Mouse (Mus musculus) hindbrain, embryonic 12.5 days (tissue): ENCODE measurements at regions not wholly inside any gene's neighbourhood (a gene's known extent, or its start where the extent isn't known, plus 50 kb on each side); places are given as distances from the start of the nearest gene placed in this dataset.

ENCODE experiments used
- ATAC-seq: fragments of 200-750 bp; cut with Nextera tagmentation; 2 replicates; pipeline ENCODE4 v1.8.0; 2017; ENCODE audit warnings: moderate TSS enrichment; ENCODE audit not compliant: low FRiP score
- H3K27ac ChIP-seq: fragments of 300-500 bp; sonication (generic); 2 replicates; pipeline ENCODE4 v1.5.1; 2016; ENCODE audit warnings: mild to moderate bottlenecking
- H3K27me3 ChIP-seq: fragments of 300-500 bp; sonication (generic); 2 replicates; pipeline ENCODE4 v1.6.1; 2016; ENCODE audit warnings: mild to moderate bottlenecking
- H3K36me3 ChIP-seq: fragments of 300-500 bp; sonication (generic); 2 replicates; pipeline ENCODE4 v1.6.1; 2016; ENCODE audit warnings: mild to moderate bottlenecking
- H3K4me1 ChIP-seq: fragments of 300-500 bp; sonication (generic); 2 replicates; pipeline ENCODE4 v1.6.1; 2016
- H3K4me2 ChIP-seq: fragments of 300-500 bp; sonication (generic); replicated peaks from 2 replicates; pipeline ENCODE4 v1.6.1; 2016; ENCODE audit warnings: mild to moderate bottlenecking
- H3K4me3 ChIP-seq: fragments of 300-500 bp; sonication (generic); 2 replicates; pipeline ENCODE4 v1.5.1; 2016; ENCODE audit warnings: mild to moderate bottlenecking
- H3K9ac ChIP-seq: fragments of 300-500 bp; sonication (generic); 2 replicates; pipeline ENCODE4 v1.6.1; 2016; ENCODE audit warnings: mild to moderate bottlenecking, moderate library complexity
- H3K9me3 ChIP-seq: fragments of 300-500 bp; sonication (generic); replicated peaks from 2 replicates; pipeline ENCODE4 v1.6.1; 2016; ENCODE audit warnings: mild to moderate bottlenecking
- WGBS: fragments of 180-500 bp; shearing (Covaris S2); methylation state at CpG from one replicate; pipeline ENCODE4 v1.1.7; 2016; 5-methylcytosine and 5-hydroxymethylcytosine counted together

GRCm38 (mm10) chr11:56716953-56717352 lies 294.2 kb upstream of the Gria1 start:
- no peaks in the 10 kb centered on the region for H3K36me3 ChIP-seq
- ATAC-seq, result no peak
- H3K4me2 ChIP-seq, result no peak overlapping the region
- no peaks in the 10 kb centered on the region for H3K4me1 ChIP-seq
- H3K27me3 ChIP-seq, result no peaks in the 10 kb centered on the region
- WGBS, result 94% methylated on average over 2 of the region's 2 CpGs
- H3K9ac ChIP-seq, result no peak overlapping the region
- H3K4me3 ChIP-seq, result no peak overlapping the region
- no peaks in the 10 kb centered on the region for H3K9me3 ChIP-seq
- no peak overlapping the region for H3K27ac ChIP-seq

GRCm38 (mm10) chr11:56725141-56725540 lies 286.0 kb upstream of the Gria1 start:
- Histone ChIP-seq H3K27me3 (no peaks in the 10 kb centered on the region), H3K9ac (no peak overlapping the region), H3K36me3 (no peaks in the 10 kb centered on the region), H3K4me3 (no peak overlapping the region), H3K9me3 (no peaks in the 10 kb centered on the region), H3K27ac (no peak overlapping the region), H3K4me1 (no peaks in the 10 kb centered on the region), H3K4me2 (no peak overlapping the region)
- no peak for ATAC-seq
- 52% methylated on average over 3 of the region's 3 CpGs for WGBS

GRCm38 (mm10) chr11:56726161-56726560 lies 285.0 kb upstream of the Gria1 start:
- Histone ChIP-seq H3K4me1 (no peaks in the 10 kb centered on the region), H3K4me2 (no peak overlapping the region), H3K9me3 (no peaks in the 10 kb centered on the region), H3K4me3 (no peak overlapping the region), H3K9ac (no peak overlapping the region), H3K27ac (no peak overlapping the region), H3K27me3 (no peaks in the 10 kb centered on the region), H3K36me3 (no peaks in the 10 kb centered on the region)
- ATAC-seq, result no peak

GRCm38 (mm10) chr11:56727556-56727955 lies 283.6 kb upstream of the Gria1 start:
- 65% methylated on average over 4 of the region's 4 CpGs for WGBS
- Histone ChIP-seq H3K36me3 (no peaks in the 10 kb centered on the region), H3K9me3 (no peaks in the 10 kb centered on the region), H3K4me3 (no peak overlapping the region), H3K27me3 (no peaks in the 10 kb centered on the region), H3K4me1 (no peaks in the 10 kb centered on the region), H3K4me2 (no peak overlapping the region), H3K9ac (no peak overlapping the region), H3K27ac (no peak overlapping the region)
- ATAC-seq, result no peak

- H3K4me1 ChIP-seq, result no peaks in the 10 kb centered on the region
- H3K9me3 ChIP-seq, result no peaks in the 10 kb centered on the region
- no peak for ATAC-seq
- no peak overlapping the region for H3K4me3 ChIP-seq
- 69% methylated on average over 6 of the region's 6 CpGs for WGBS
- H3K9ac ChIP-seq, result no peak overlapping the region
- no peak overlapping the region for H3K4me2 ChIP-seq
- H3K27ac ChIP-seq, result no peak overlapping the region
- no peaks in the 10 kb centered on the region for H3K27me3 ChIP-seq
- H3K36me3 ChIP-seq, result no peaks in the 10 kb centered on the region
Measured at GRCm38 (mm10) chr11:56728204-56729002, 282.8 kb upstream of the Gria1 start.

GRCm38 (mm10) chr11:56741857-56742256 lies 269.3 kb upstream of the Gria1 start:
- 42% methylated on average over 2 of the region's 2 CpGs for WGBS
- H3K9me3 ChIP-seq, result no peaks in the 10 kb centered on the region
- no peak for ATAC-seq

GRCm38 (mm10) chr11:56750032-56750431 lies 261.2 kb upstream of the Gria1 start:
- Histone ChIP-seq H3K36me3 (no peaks in the 10 kb centered on the region), H3K4me3 (no peak overlapping the region), H3K9ac (no peak overlapping the region), H3K27ac (no peak overlapping the region), H3K27me3 (no peaks in the 10 kb centered on the region), H3K4me2 (no peak overlapping the region), H3K4me1 (peaks cover 7% of the 10 kb centered on the region), H3K9me3 (no peaks in the 10 kb centered on the region)
- WGBS, result 22% methylated on average over 5 of the region's 5 CpGs
- no peak for ATAC-seq

More at GRCm38 (mm10) chr11:56741857-56742256, 269.3 kb upstream of the Gria1 start:
- H3K36me3 ChIP-seq, result no peaks in the 10 kb centered on the region
- no peaks in the 10 kb centered on the region for H3K4me1 ChIP-seq
- H3K27me3 ChIP-seq, result no peaks in the 10 kb centered on the region
- no peak overlapping the region for H3K9ac ChIP-seq
- H3K27ac ChIP-seq, result no peak overlapping the region; the same call in 1 of the 2 replicates
- H3K4me2 ChIP-seq, result no peak overlapping the region
- H3K4me3 ChIP-seq, result no peak overlapping the region

- ATAC-seq, result no peak
- peaks cover 7% of the 10 kb centered on the region for H3K4me1 ChIP-seq
- no peaks in the 10 kb centered on the region for H3K9me3 ChIP-seq
- no peak overlapping the region for H3K4me3 ChIP-seq
- 22% methylated on average over 8 of the region's 8 CpGs for WGBS
- no peak overlapping the region for H3K27ac ChIP-seq
- H3K4me2 ChIP-seq, result no peak overlapping the region
- no peaks in the 10 kb centered on the region for H3K27me3 ChIP-seq
- no peaks in the 10 kb centered on the region for H3K36me3 ChIP-seq
- H3K9ac ChIP-seq, result no peak overlapping the region
Measured at GRCm38 (mm10) chr11:56750639-56751038, 260.5 kb upstream of the Gria1 start.

- H3K9ac ChIP-seq, result no peak overlapping the region
- H3K27me3 ChIP-seq, result no peaks in the 10 kb centered on the region
- no peak overlapping the region for H3K27ac ChIP-seq
- no peak overlapping the region for H3K4me3 ChIP-seq
- no peaks in the 10 kb centered on the region for H3K36me3 ChIP-seq
- no peak for ATAC-seq
- H3K9me3 ChIP-seq, result no peaks in the 10 kb centered on the region
- peaks cover 7% of the 10 kb centered on the region for H3K4me1 ChIP-seq
- H3K4me2 ChIP-seq, result no peak overlapping the region
- 73% methylated on average over 5 of the region's 5 CpGs for WGBS
Measured at GRCm38 (mm10) chr11:56751918-56752317, 259.3 kb upstream of the Gria1 start.

GRCm38 (mm10) chr11:56753699-56754098 lies 257.5 kb upstream of the Gria1 start:
- ATAC-seq, result no peak
- 28% methylated on average over 3 of the region's 3 CpGs for WGBS
- Histone ChIP-seq H3K27ac (no peak overlapping the region), H3K27me3 (no peaks in the 10 kb centered on the region), H3K4me2 (no peak overlapping the region), H3K9ac (no peak overlapping the region), H3K36me3 (no peaks in the 10 kb centered on the region), H3K9me3 (no peaks in the 10 kb centered on the region), H3K4me1 (peaks cover 7% of the 10 kb centered on the region), H3K4me3 (no peak overlapping the region)

GRCm38 (mm10) chr11:56760474-56760873 lies 250.7 kb upstream of the Gria1 start:
- no peaks in the 10 kb centered on the region for H3K9me3 ChIP-seq
- no peak overlapping the region for H3K9ac ChIP-seq
- H3K27ac ChIP-seq, result no peak overlapping the region
- no peak overlapping the region for H3K4me3 ChIP-seq
- ATAC-seq, result no peak
- no peaks in the 10 kb centered on the region for H3K36me3 ChIP-seq
- 92% methylated on average over 2 of the region's 2 CpGs for WGBS
- H3K27me3 ChIP-seq, result no peaks in the 10 kb centered on the region
- H3K4me1 ChIP-seq, result no peaks in the 10 kb centered on the region
- no peak overlapping the region for H3K4me2 ChIP-seq

- no peaks in the 10 kb centered on the region for H3K4me1 ChIP-seq
- H3K27ac ChIP-seq, result no peak overlapping the region
- no peak overlapping the region for H3K4me2 ChIP-seq
- ATAC-seq, result no peak
- no peaks in the 10 kb centered on the region for H3K9me3 ChIP-seq
- H3K36me3 ChIP-seq, result no peaks in the 10 kb centered on the region
- H3K4me3 ChIP-seq, result no peak overlapping the region
- no peaks in the 10 kb centered on the region for H3K27me3 ChIP-seq
- 49% methylated on average over 5 of the region's 5 CpGs for WGBS
- no peak overlapping the region for H3K9ac ChIP-seq
Measured at GRCm38 (mm10) chr11:56762467-56763120, 248.6 kb upstream of the Gria1 start.

GRCm38 (mm10) chr11:56767424-56767823 lies 243.8 kb upstream of the Gria1 start:
- Histone ChIP-seq H3K27ac (no peak overlapping the region), H3K36me3 (no peaks in the 10 kb centered on the region), H3K9me3 (no peaks in the 10 kb centered on the region), H3K27me3 (no peaks in the 10 kb centered on the region), H3K9ac (no peak overlapping the region), H3K4me1 (no peaks in the 10 kb centered on the region), H3K4me2 (no peak overlapping the region), H3K4me3 (no peak overlapping the region)
- no peak for ATAC-seq
